In genomic region chr6:136898222-136898621, GRCm38 (mm10) we compare ENCODE assay signal across 11 mouse cellular contexts. TPM values are rescaled to one million over a fixed set of nuclear protein-coding genes. Genes with fewer than 3 reads are reported as not detected.
DNase-seq lines count a peak whose midpoint lies in the region; ATAC-seq and TF ChIP-seq lines count a peak whose summit lies in the region.
"Had no signal": no experiment of that assay in that cellular context is flagged by ENCODE, and none has a peak within 500 bp of the region (broad histone marks: within the 10 kb centered on the region; RNA-seq: fewer than 3 reads in every experiment).

No protein-coding gene starts in this region.

- no peak overlapping the region for H3K4me2 ChIP-seq in intestine, embryonic 16.5 days (ENCODE audit: low read depth, low read length)
- no peak overlapping the region for H3K4me2 ChIP-seq in intestine, postnatal 0 days (replicated peaks; ENCODE audit: low read depth)
- no peak overlapping the region for H3K4me2 ChIP-seq in embryonic facial prominence, embryonic 15.5 days (replicated peaks)
- H3K4me2 ChIP-seq in myocyte (ENCODE audit: low read depth): peak overlapping the region; percentile 53

- no peak overlapping the region for H3K9ac ChIP-seq in intestine, embryonic 16.5 days (ENCODE audit: low read depth, low read length)
- no peak overlapping the region for H3K9ac ChIP-seq in intestine, postnatal 0 days (ENCODE audit: low read depth, low read length)
- no peak overlapping the region for H3K9ac ChIP-seq in embryonic facial prominence, embryonic 15.5 days
- H3K9ac ChIP-seq: liver, postnatal 0 days had no signal

- peak; percentile 43 for DNase-seq in kidney, postnatal 10 days
- no peak for DNase-seq in yolk sac, embryonic 10.5 days (ENCODE audit: low spot score)
- DNase-seq in cerebellum, postnatal 14 days: no peak
- DNase-seq: liver, postnatal 0 days had no signal

- 50% methylated on average over 4 of the region's 4 CpGs for WGBS in intestine, embryonic 16.5 days
- 44% methylated on average over 4 of the region's 4 CpGs for WGBS in intestine, postnatal 0 days
- 43% methylated on average over 4 of the region's 4 CpGs for WGBS in embryonic facial prominence, embryonic 15.5 days

- H3K4me3 ChIP-seq in intestine, embryonic 16.5 days (ENCODE audit: low read length): no peak overlapping the region
- no peak overlapping the region for H3K4me3 ChIP-seq in intestine, postnatal 0 days (ENCODE audit: low read depth, low read length)
- no peak overlapping the region for H3K4me3 ChIP-seq in embryonic facial prominence, embryonic 15.5 days (replicated peaks)
- H3K4me3 ChIP-seq in myocyte: no peak overlapping the region

- H3ac ChIP-seq in myocyte (ENCODE audit: control insufficient read depth, insufficient read length): no peak overlapping the region

- H3K9me3 ChIP-seq in intestine, embryonic 16.5 days (ENCODE audit: control insufficient read depth, low read length): no peaks in the 10 kb centered on the region
- no peaks in the 10 kb centered on the region for H3K9me3 ChIP-seq in intestine, postnatal 0 days (ENCODE audit: control insufficient read depth)
- H3K9me3 ChIP-seq in embryonic facial prominence, embryonic 15.5 days (replicated peaks): no peaks in the 10 kb centered on the region

- no peaks in the 10 kb centered on the region for H3K36me3 ChIP-seq in intestine, embryonic 16.5 days (ENCODE audit: control insufficient read depth, insufficient read depth, low read length)
- no peaks in the 10 kb centered on the region for H3K36me3 ChIP-seq in intestine, postnatal 0 days (ENCODE audit: control insufficient read depth, insufficient read depth)
- H3K36me3 ChIP-seq in embryonic facial prominence, embryonic 15.5 days: no peaks in the 10 kb centered on the region
- no peaks in the 10 kb centered on the region for H3K36me3 ChIP-seq in myocyte (ENCODE audit: control insufficient read depth, insufficient read depth)

- peaks cover 11% of the 10 kb centered on the region; the same call in 1 of the 2 replicates for H3K4me1 ChIP-seq in intestine, embryonic 16.5 days (ENCODE audit: control insufficient read depth, insufficient read depth, low read length)
- no peaks in the 10 kb centered on the region for H3K4me1 ChIP-seq in intestine, postnatal 0 days (replicated peaks; ENCODE audit: control insufficient read depth, insufficient read depth, low read length)
- peaks cover 20% of the 10 kb centered on the region for H3K4me1 ChIP-seq in embryonic facial prominence, embryonic 15.5 days

- no peaks in the 10 kb centered on the region for H3K79me2 ChIP-seq in myocyte (ENCODE audit: control insufficient read depth, insufficient read depth)

- no peak for TF ChIP-seq POLR2A in myocyte (IDR thresholded peaks at IDR 0.05; ENCODE audit: insufficient read length, low read depth)

- ATAC-seq in intestine, embryonic 16.5 days: peak; percentile 54; the same call in 1 of the 2 replicates
- ATAC-seq in intestine, postnatal 0 days: no peak
- ATAC-seq in embryonic facial prominence, embryonic 15.5 days (ENCODE audit: insufficient number of reproducible peaks, low FRiP score, low TSS enrichment, low read depth): no peak
- ATAC-seq in erythroblast, adult 5-6 weeks (replicated peaks; ENCODE audit: low FRiP score, poor library complexity, severe bottlenecking): no peak
- ATAC-seq: liver, postnatal 0 days had no signal

- TF ChIP-seq CTCF in intestine, postnatal 0 days (IDR thresholded peaks at IDR 0.05; ENCODE audit: low read depth): no peak

- H3K27ac ChIP-seq in intestine, embryonic 16.5 days (ENCODE audit: low read length): no peak overlapping the region
- no peak overlapping the region for H3K27ac ChIP-seq in intestine, postnatal 0 days (ENCODE audit: low read depth, low read length)
- H3K27ac ChIP-seq in embryonic facial prominence, embryonic 15.5 days (replicated peaks): peak overlapping the region; percentile 5

- H3K27me3 ChIP-seq in intestine, embryonic 16.5 days (replicated peaks; ENCODE audit: control insufficient read depth, insufficient read depth, low read length): no peaks in the 10 kb centered on the region
- no peaks in the 10 kb centered on the region for H3K27me3 ChIP-seq in intestine, postnatal 0 days (replicated peaks; ENCODE audit: control insufficient read depth, insufficient read depth, low read length)
- no peaks in the 10 kb centered on the region for H3K27me3 ChIP-seq in embryonic facial prominence, embryonic 15.5 days
- H3K27me3 ChIP-seq in myocyte (ENCODE audit: control insufficient read depth, insufficient read depth, insufficient read length): no peaks in the 10 kb centered on the region
- H3K27me3 ChIP-seq: CH12.LX had no signal

TF ChIP-seq in myocyte, 11 proteins besides CTCF, POLR2A, EP300 and RAD21:
- TF ChIP-seq CEBPB (IDR thresholded peaks at IDR 0.05; ENCODE audit: insufficient read depth, poor library complexity, severe bottlenecking): 0 out of 2 replicates have a peak, but pooled peaks have one; percentile 22
- TF ChIP-seq MYOD1 (IDR thresholded peaks at IDR 0.05; ENCODE audit: control insufficient read depth in 1 of 3, insufficient read length in 2 of 3, low read depth in 2 of 3): no peak

RNA-seq across cellular contexts. Expression of gene Mgp, which starts 22.6 kb away (rescaled TPM):
- 93.4 and 97.1 TPM in 2 replicates for polyA plus RNA-seq in intestine, embryonic 16.5 days (2015; fragmentation: Nextera tagmentation; extraction: Ambion mirVana)
- 74.8 and 76.7 TPM in 2 replicates for polyA plus RNA-seq in intestine, postnatal 0 days (2015; fragmentation: Nextera tagmentation; extraction: Ambion mirVana)
- polyA plus RNA-seq in embryonic facial prominence, embryonic 15.5 days (2015; fragmentation: Nextera tagmentation; extraction: Ambion mirVana): 211 and 283 TPM in 2 replicates
- polyA plus RNA-seq in myocyte (2012; fragmentation: generic; extraction: Trizol): 132 TPM
- 1.9 TPM in 1 of 2 replicates, not detected in the other for total RNA-seq in erythroblast, adult 5-6 weeks (2015; ENCODE audit: low replicate concordance)
- 1.9 TPM in 1 of 2 replicates, not detected in the other for total RNA-seq in erythroblast, adult 5-6 weeks (2017; ENCODE audit: low replicate concordance)
- total RNA-seq: CH12.LX had no signal

RNA-seq across cellular contexts. Expression of gene Erp27, which starts 23.8 kb away (rescaled TPM):
- 23.9 and 28.7 TPM in 2 replicates for polyA plus RNA-seq in intestine, embryonic 16.5 days (2015; fragmentation: Nextera tagmentation; extraction: Ambion mirVana)
- 0.48 and 0.68 TPM in 2 replicates for polyA plus RNA-seq in intestine, postnatal 0 days (2015; fragmentation: Nextera tagmentation; extraction: Ambion mirVana)
- polyA plus RNA-seq in embryonic facial prominence, embryonic 15.5 days (2015; fragmentation: Nextera tagmentation; extraction: Ambion mirVana): 0.60 and 0.80 TPM in 2 replicates
- 0.05 TPM for polyA plus RNA-seq in myocyte (2012; fragmentation: generic; extraction: Trizol)
- total RNA-seq in erythroblast, adult 5-6 weeks (2015; ENCODE audit: low replicate concordance): not detected in 2 replicates
- 0.34 TPM in 1 of 2 replicates, not detected in the other for total RNA-seq in erythroblast, adult 5-6 weeks (2017; ENCODE audit: low replicate concordance)
- total RNA-seq: left cerebral cortex, adult 8-10 months had no signal

RNA-seq across cellular contexts. Expression of gene Pde6h, which starts 25.4 kb away (rescaled TPM):
- polyA plus RNA-seq in intestine, embryonic 16.5 days (2015; fragmentation: Nextera tagmentation; extraction: Ambion mirVana): 0.40 TPM in 1 of 2 replicates, not detected in the other
- 0.44 TPM in 1 of 2 replicates, not detected in the other for polyA plus RNA-seq in intestine, postnatal 0 days (2015; fragmentation: Nextera tagmentation; extraction: Ambion mirVana)
- polyA plus RNA-seq in embryonic facial prominence, embryonic 15.5 days (2015; fragmentation: Nextera tagmentation; extraction: Ambion mirVana): not detected in 2 replicates
- 0.12 TPM for polyA plus RNA-seq in myocyte (2012; fragmentation: generic; extraction: Trizol)
- total RNA-seq in erythroblast, adult 5-6 weeks (2015; ENCODE audit: low replicate concordance): not detected in 2 replicates
- total RNA-seq in erythroblast, adult 5-6 weeks (2017; ENCODE audit: low replicate concordance): not detected in 2 replicates

RNA-seq across cellular contexts. Expression of gene Art4, which starts 40.7 kb away (rescaled TPM):
- 2.8 and 3.1 TPM in 2 replicates for polyA plus RNA-seq in intestine, embryonic 16.5 days (2015; fragmentation: Nextera tagmentation; extraction: Ambion mirVana)
- polyA plus RNA-seq in intestine, postnatal 0 days (2015; fragmentation: Nextera tagmentation; extraction: Ambion mirVana): 0.55 and 0.64 TPM in 2 replicates
- 3.0 and 3.3 TPM in 2 replicates for polyA plus RNA-seq in embryonic facial prominence, embryonic 15.5 days (2015; fragmentation: Nextera tagmentation; extraction: Ambion mirVana)
- polyA plus RNA-seq in myocyte (2012; fragmentation: generic; extraction: Trizol): not detected
- 197 and 198 TPM in 2 replicates for total RNA-seq in erythroblast, adult 5-6 weeks (2015; ENCODE audit: low replicate concordance)
- 348 and 388 TPM in 2 replicates for total RNA-seq in erythroblast, adult 5-6 weeks (2017; ENCODE audit: low replicate concordance)
- total RNA-seq: left cerebral cortex, adult 8-10 months had no signal

RNA-seq across cellular contexts. Expression of gene Arhgdib, which starts 43.5 kb away (rescaled TPM):
- polyA plus RNA-seq in intestine, embryonic 16.5 days (2015; fragmentation: Nextera tagmentation; extraction: Ambion mirVana): 42.1 and 44.0 TPM in 2 replicates
- polyA plus RNA-seq in intestine, postnatal 0 days (2015; fragmentation: Nextera tagmentation; extraction: Ambion mirVana): 22.2 and 22.6 TPM in 2 replicates
- polyA plus RNA-seq in embryonic facial prominence, embryonic 15.5 days (2015; fragmentation: Nextera tagmentation; extraction: Ambion mirVana): 140 and 145 TPM in 2 replicates
- polyA plus RNA-seq in myocyte (2012; fragmentation: generic; extraction: Trizol): 90.2 TPM
- total RNA-seq in erythroblast, adult 5-6 weeks (2015; ENCODE audit: low replicate concordance): 1,174 and 1,226 TPM in 2 replicates
- total RNA-seq in erythroblast, adult 5-6 weeks (2017; ENCODE audit: low replicate concordance): 299 and 335 TPM in 2 replicates

Comparison
In these comparisons a context has a peak if more than half of its experiments do, and no peak if none do; other contexts are left out.
1. RNA of gene Erp27, which starts 23.8 kb away (polyA plus RNA-seq): 23.9 to 28.7 TPM in intestine, embryonic 16.5 days; 0.60 to 0.80 TPM in embryonic facial prominence, embryonic 15.5 days, 0.48 to 0.68 TPM in intestine, postnatal 0 days and 0.05 TPM in myocyte (single experiment); every median in the first group is over 10 times any median in the second.